Mouse (Mus musculus): ENCODE measurements around the gene Grin3a.

Grin3a gene

GRCm38 (mm10) chr4:49845612-49845985 lies at the start of gene Grin3a:
TSS of gene Grin3a (minus strand) at chr4:49845744.
- no peak for DNase-seq (ENCODE audit: low read depth, low spot score)

- no peak for DNase-seq (ENCODE audit: low read depth, low spot score)
These were observed 46.3 kb upstream of the Grin3a start for GRCm38 (mm10) chr4:49891835-49892301.

GRCm38 (mm10) chr4:49877084-49877483 lies 31.5 kb upstream of the Grin3a start:
- DNase-seq (ENCODE audit: low read depth, low spot score): no peak

GRCm38 (mm10) chr4:49860611-49861010 lies 15.1 kb upstream of the Grin3a start:
- DNase-seq (ENCODE audit: low read depth, low spot score): no peak

- no peak for DNase-seq (ENCODE audit: low read depth, low spot score)
These were observed 524 bp downstream of the Grin3a start for GRCm38 (mm10) chr4:49844828-49845611.

- DNase-seq (ENCODE audit: low read depth, low spot score): no peak
These were observed 1.2 kb downstream of the Grin3a start for GRCm38 (mm10) chr4:49844274-49844827.

- no peak for DNase-seq (ENCODE audit: low read depth, low spot score)
These were observed 1.8 kb downstream of the Grin3a start for GRCm38 (mm10) chr4:49843787-49844186.

- DNase-seq (ENCODE audit: low read depth, low spot score): no peak
These were observed 13.5 kb downstream of the Grin3a start for GRCm38 (mm10) chr4:49832035-49832434.

GRCm38 (mm10) chr4:49813852-49814251 lies 31.7 kb downstream of the Grin3a start:
- no peak for DNase-seq (ENCODE audit: low read depth, low spot score)

GRCm38 (mm10) chr4:49806791-49807190 lies 38.8 kb downstream of the Grin3a start:
- DNase-seq (ENCODE audit: low read depth, low spot score): no peak

- no peak for DNase-seq (ENCODE audit: low read depth, low spot score)
These were observed 46.2 kb downstream of the Grin3a start for GRCm38 (mm10) chr4:49799338-49799737.

GRCm38 (mm10) chr4:49788971-49789370 lies 56.6 kb downstream of the Grin3a start:
- DNase-seq (ENCODE audit: low read depth, low spot score): no peak

GRCm38 (mm10) chr4:49742847-49743246 lies 102.7 kb downstream of the Grin3a start:
- DNase-seq (ENCODE audit: low read depth, low spot score): no peak

- no peak for DNase-seq (ENCODE audit: low read depth, low spot score)
These were observed 103.6 kb downstream of the Grin3a start for GRCm38 (mm10) chr4:49741942-49742341.

- no peak for DNase-seq (ENCODE audit: low read depth, low spot score)
These were observed 104.5 kb downstream of the Grin3a start for GRCm38 (mm10) chr4:49740796-49741766.

GRCm38 (mm10) chr4:49739561-49739960 lies 106.0 kb downstream of the Grin3a start:
- DNase-seq (ENCODE audit: low read depth, low spot score): no peak

- no peak for DNase-seq (ENCODE audit: low read depth, low spot score)
These were observed 116.2 kb downstream of the Grin3a start for GRCm38 (mm10) chr4:49729326-49729725.

GRCm38 (mm10) chr4:49723908-49724307 lies 121.6 kb downstream of the Grin3a start:
- DNase-seq (ENCODE audit: low read depth, low spot score): no peak

- DNase-seq (ENCODE audit: low read depth, low spot score): no peak
These were observed 153.9 kb downstream of the Grin3a start for GRCm38 (mm10) chr4:49691405-49692194.

- peak; percentile 16 for DNase-seq (ENCODE audit: low read depth, low spot score)
These were observed 156.8 kb downstream of the Grin3a start for GRCm38 (mm10) chr4:49688594-49689288.

- DNase-seq (ENCODE audit: low read depth, low spot score): no peak
These were observed 163.7 kb downstream of the Grin3a start, which contains the start of gene Ppp3r2 for GRCm38 (mm10) chr4:49681812-49682211. TSS of gene Ppp3r2 (minus strand) at chr4:49682024.
